Comparison of ENCODE assay signal across 8 mouse cellular contexts in genomic region chr10:128440407-128440806, GRCm38 (mm10). TPM values are rescaled to one million over a fixed set of nuclear protein-coding genes. Genes with fewer than 3 reads are reported as not detected.
A peak's percentile ranks its signal among the peaks of the same experiment; 100 is the strongest.
DNase-seq lines count a peak whose midpoint lies in the region; ATAC-seq and TF ChIP-seq lines count a peak whose summit lies in the region.

No protein-coding gene starts in this region.

- H3K27me3 ChIP-seq in lung, postnatal 0 days (replicated peaks; ENCODE audit: insufficient read depth, low read length), result no peaks in the 10 kb centered on the region
- H3K27me3 ChIP-seq in hindbrain, embryonic 13.5 days, result no peaks in the 10 kb centered on the region

- no peaks in the 10 kb centered on the region for H3K9me3 ChIP-seq in lung, postnatal 0 days (ENCODE audit: low read length)
- no peaks in the 10 kb centered on the region for H3K9me3 ChIP-seq in hindbrain, embryonic 13.5 days

- 48% methylated on average over 10 of the region's 10 CpGs for WGBS in lung, postnatal 0 days
- WGBS in hindbrain, embryonic 13.5 days, result 65% methylated on average over 10 of the region's 10 CpGs

- 0 out of 2 replicates have a peak, but pooled peaks cover 20% of the 10 kb centered on the region for H3K36me3 ChIP-seq in lung, postnatal 0 days (ENCODE audit: insufficient read depth, low read length)
- peaks cover 67% of the 10 kb centered on the region for H3K36me3 ChIP-seq in hindbrain, embryonic 13.5 days

- no peak overlapping the region for H3K4me3 ChIP-seq in lung, postnatal 0 days (ENCODE audit: low read depth, low read length)
- no peak overlapping the region for H3K4me3 ChIP-seq in hindbrain, embryonic 13.5 days

- H3K4me1 ChIP-seq in lung, postnatal 0 days (ENCODE audit: insufficient read depth, low read depth, low read length), result no peaks in the 10 kb centered on the region; the same call in 1 of the 2 replicates
- peaks cover 7% of the 10 kb centered on the region for H3K4me1 ChIP-seq in hindbrain, embryonic 13.5 days (replicated peaks)

- peak; percentile 69 for TF ChIP-seq CTCF in lung, postnatal 0 days (IDR thresholded peaks at IDR 0.05)

- ATAC-seq in frontal cortex, adult (ENCODE audit: low TSS enrichment), result peak; percentile 22; the same call in 1 of the 2 replicates
- ATAC-seq in lung, postnatal 0 days, result peak; percentile 35; the same call in 1 of the 2 replicates
- no peak for ATAC-seq in hindbrain, embryonic 13.5 days (ENCODE audit: low FRiP score)
- no peak for ATAC-seq in monocyte, adult 5-6 weeks (replicated peaks; ENCODE audit: insufficient number of reproducible peaks, low FRiP score, low TSS enrichment, poor library complexity, severe bottlenecking)

- no peak overlapping the region for H3K4me2 ChIP-seq in lung, postnatal 0 days (replicated peaks; ENCODE audit: low read depth, low read length)
- no peak overlapping the region for H3K4me2 ChIP-seq in hindbrain, embryonic 13.5 days

- no peak overlapping the region for H3K27ac ChIP-seq in lung, postnatal 0 days (ENCODE audit: low read length)
- no peak overlapping the region for H3K27ac ChIP-seq in hindbrain, embryonic 13.5 days

- no peak for DNase-seq in frontal cortex, postnatal 14 days (ENCODE audit: low spot score in 2 of 2)
- DNase-seq in CD4-positive, CD25-positive, alpha-beta regulatory T cell, adult 2 months (ENCODE audit: low read depth, low spot score), result peak; percentile 70
- DNase-seq in cerebellum, adult 9-11 months, result peak; percentile 52
- peak; percentile 46 for DNase-seq in lung, postnatal 0 days (ENCODE audit: low spot score)
- no peak for DNase-seq in layer of hippocampus, postnatal 14 days (ENCODE audit: low spot score in 2 of 2)

- no peak for TF ChIP-seq EP300 in lung, postnatal 0 days (IDR thresholded peaks at IDR 0.05)

- no peak overlapping the region for H3K9ac ChIP-seq in lung, postnatal 0 days (replicated peaks; ENCODE audit: low read depth)
- no peak overlapping the region for H3K9ac ChIP-seq in hindbrain, embryonic 13.5 days

RNA-seq across cellular contexts. Expression of gene Smarcc2, which starts 18.6 kb away (rescaled TPM):
- polyA plus RNA-seq in lung, postnatal 0 days (2015; fragmentation: Nextera tagmentation; extraction: Ambion mirVana), result 28.9 and 33.0 TPM in 2 replicates
- polyA plus RNA-seq in hindbrain, embryonic 13.5 days (2015; fragmentation: Nextera tagmentation; extraction: Ambion mirVana), result 195 and 196 TPM in 2 replicates
- 100 to 1,000 TPM; 208 to 212 TPM for total RNA-seq in layer of hippocampus, postnatal 14 days (2021)
- 53.3 to 103 TPM (median 61.2 TPM) in 3 replicates for total RNA-seq in monocyte, adult 5-6 weeks (2017)

RNA-seq across cellular contexts. Expression of gene Rnf41, which starts 28.9 kb away (rescaled TPM):
- polyA plus RNA-seq in lung, postnatal 0 days (2015; fragmentation: Nextera tagmentation; extraction: Ambion mirVana), result 31.3 and 32.2 TPM in 2 replicates
- 81.9 and 83.8 TPM in 2 replicates for polyA plus RNA-seq in hindbrain, embryonic 13.5 days (2015; fragmentation: Nextera tagmentation; extraction: Ambion mirVana)
- total RNA-seq in layer of hippocampus, postnatal 14 days (2021), result 10 to 100 TPM; 67.2 to 72.0 TPM
- 16.2 to 36.8 TPM (median 28.3 TPM) in 3 replicates for total RNA-seq in monocyte, adult 5-6 weeks (2017)

RNA-seq across cellular contexts. Expression of gene Nabp2, which starts 29.1 kb away (rescaled TPM):
- 48.6 and 54.7 TPM in 2 replicates for polyA plus RNA-seq in lung, postnatal 0 days (2015; fragmentation: Nextera tagmentation; extraction: Ambion mirVana)
- 126 and 139 TPM in 2 replicates for polyA plus RNA-seq in hindbrain, embryonic 13.5 days (2015; fragmentation: Nextera tagmentation; extraction: Ambion mirVana)
- 10 to 100 TPM; 94.5 TPM for total RNA-seq in layer of hippocampus, postnatal 14 days (2021)
- total RNA-seq in monocyte, adult 5-6 weeks (2017), result 34.6 to 49.4 TPM (median 44.2 TPM) in 3 replicates

RNA-seq across cellular contexts. Expression of gene Slc39a5, which starts 39.4 kb away (rescaled TPM):
- polyA plus RNA-seq in lung, postnatal 0 days (2015; fragmentation: Nextera tagmentation; extraction: Ambion mirVana), result 0.15 TPM in 1 of 2 replicates, not detected in the other
- polyA plus RNA-seq in hindbrain, embryonic 13.5 days (2015; fragmentation: Nextera tagmentation; extraction: Ambion mirVana), result not detected in 2 replicates
- under 1 TPM in 1 of 2 experiments, not detected in 1; 0.60 TPM for total RNA-seq in layer of hippocampus, postnatal 14 days (2021)
- total RNA-seq in monocyte, adult 5-6 weeks (2017), result not detected in 3 replicates

RNA-seq across cellular contexts. Expression of gene Myl6, which starts 53.5 kb away (rescaled TPM):
- 1,888 and 2,049 TPM in 2 replicates for polyA plus RNA-seq in lung, postnatal 0 days (2015; fragmentation: Nextera tagmentation; extraction: Ambion mirVana)
- 933 and 943 TPM in 2 replicates for polyA plus RNA-seq in hindbrain, embryonic 13.5 days (2015; fragmentation: Nextera tagmentation; extraction: Ambion mirVana)
- total RNA-seq in layer of hippocampus, postnatal 14 days (2021), result 100 to 1,000 TPM; 596 to 608 TPM
- total RNA-seq in monocyte, adult 5-6 weeks (2017), result 2,131 to 2,768 TPM (median 2,315 TPM) in 3 replicates

Comparison
In these comparisons a context has a peak if more than half of its experiments do, and no peak if none do; other contexts are left out.
1. ATAC-seq: peak in frontal cortex, adult (single experiment) and lung, postnatal 0 days (single experiment); none in hindbrain, embryonic 13.5 days (single experiment) and monocyte, adult 5-6 weeks (single experiment).
2. DNase-seq: peak in CD4-positive, CD25-positive, alpha-beta regulatory T cell, adult 2 months (single experiment), cerebellum, adult 9-11 months (single experiment) and lung, postnatal 0 days (single experiment); none in frontal cortex, postnatal 14 days (0 of 2) and layer of hippocampus, postnatal 14 days (0 of 2).